Mouse (Mus musculus) limb, embryonic 11.5 days (tissue): ENCODE results near the gene Gss. TPM values are rescaled to one million over a fixed set of nuclear protein-coding genes. Genes with fewer than 3 reads are reported as not detected.
A peak's percentile ranks its signal among the peaks of the same experiment; 100 is the strongest.
"Not testable (repeated sequence)": the region's sequence is repeated elsewhere in the genome, so short reads cannot be mapped to it uniquely, and the experiment has no call there.

ENCODE experiments used
- ATAC-seq: fragments of 200-750 bp; cut with Nextera tagmentation; 2 replicates; pipeline ENCODE4 v1.8.0; 2017; ENCODE audit warnings: low read depth; ENCODE audit not compliant: insufficient number of reproducible peaks, low FRiP score, low TSS enrichment
- DNase-seq: peaks from one replicate; pipeline ENCODE4 v3.0.0-alpha.2; 2015; ENCODE audit warnings: low spot score
- H3K27ac ChIP-seq: fragments of 300-500 bp; sonication (generic); replicated peaks from 2 replicates; pipeline ENCODE4 v1.5.1; 2014; ENCODE audit warnings: low read depth, mild to moderate bottlenecking, low read length
- H3K27me3 ChIP-seq: fragments of 300-500 bp; sonication (generic); 2 replicates; pipeline ENCODE4 v1.6.1; 2014; ENCODE audit warnings: mild to moderate bottlenecking, low read length, mixed read lengths; ENCODE audit not compliant: control insufficient read depth, insufficient read depth
- H3K36me3 ChIP-seq: fragments of 300-500 bp; sonication (generic); 2 replicates; pipeline ENCODE4 v1.6.1; 2014; ENCODE audit warnings: mild to moderate bottlenecking, low read length, moderate library complexity, mixed read lengths; ENCODE audit not compliant: control insufficient read depth, insufficient read depth
- H3K4me1 ChIP-seq: fragments of 300-500 bp; sonication (generic); 2 replicates; pipeline ENCODE4 v1.6.1; 2014; ENCODE audit warnings: low read length, mixed read lengths; ENCODE audit not compliant: control insufficient read depth, insufficient read depth
- H3K4me2 ChIP-seq: fragments of 300-500 bp; sonication (generic); 2 replicates; pipeline ENCODE4 v1.6.1; 2014; ENCODE audit warnings: low read depth, mild to moderate bottlenecking, moderate library complexity; ENCODE audit not compliant: severe bottlenecking
- H3K4me3 ChIP-seq: fragments of 300-500 bp; sonication (generic); 2 replicates; pipeline ENCODE4 v1.5.1; 2014; ENCODE audit warnings: low read depth, low read length
- H3K9ac ChIP-seq: fragments of 300-500 bp; sonication (generic); 2 replicates; pipeline ENCODE4 v1.6.1; 2014; ENCODE audit warnings: mild to moderate bottlenecking, low read length
- H3K9me3 ChIP-seq: fragments of 300-500 bp; sonication (generic); 2 replicates; pipeline ENCODE4 v1.6.1; 2016; ENCODE audit warnings: low read length; ENCODE audit not compliant: control insufficient read depth
- WGBS: fragments of 180-500 bp; shearing (Covaris S2); extraction: QIAGEN DNeasy Blood & Tissue Kit; methylation state at CpG from one replicate; pipeline ENCODE4 v1.1.7; 2014; 5-methylcytosine and 5-hydroxymethylcytosine counted together
- polyA plus RNA-seq: library from polyadenylated mRNA; unstranded; fragments of >200 nt; fragmentation: Nextera tagmentation; extraction: Ambion mirVana; gene quantifications from 2 replicates; pipeline ENCODE4 v1.2.1, GENCODE M21; 2014

Gene Gss
- polyA plus RNA-seq, 1 experiment from 2014 or later, result 24.2 TPM

- H3K9me3 ChIP-seq, result no peaks in the 10 kb centered on the region
- H3K27ac ChIP-seq, result no peak overlapping the region
- H3K9ac ChIP-seq, result no peak overlapping the region
- H3K27me3 ChIP-seq, result no peaks in the 10 kb centered on the region
- H3K4me3 ChIP-seq, result peak overlapping the region; percentile 5; the same call in 1 of the 2 replicates
- WGBS, result 5% methylated on average over 20 of the region's 20 CpGs
- no peaks in the 10 kb centered on the region; the same call in 1 of the 2 replicates for H3K36me3 ChIP-seq
- DNase-seq (peak; percentile 76), ATAC-seq (peak; percentile 76; the same call in 1 of the 2 replicates)
- peaks cover 3% of the 10 kb centered on the region; the same call in 1 of the 2 replicates for H3K4me1 ChIP-seq
- peak overlapping the region; percentile 45 for H3K4me2 ChIP-seq
These were observed 20.7 kb upstream of the Gss start for GRCm38 (mm10) chr2:155613326-155613755.

GRCm38 (mm10) chr2:155611834-155612550 is 19.4 kb upstream of the Gss start:
- DNase-seq (no peak), ATAC-seq (no peak)
- H3K4me2 ChIP-seq, result no peak overlapping the region
- H3K27ac ChIP-seq, result no peak overlapping the region
- H3K27me3 ChIP-seq, result no peaks in the 10 kb centered on the region
- no peak overlapping the region for H3K9ac ChIP-seq
- 87% methylated on average over 9 of the region's 9 CpGs for WGBS
- H3K9me3 ChIP-seq, result no peaks in the 10 kb centered on the region
- H3K36me3 ChIP-seq, result no peaks in the 10 kb centered on the region; the same call in 1 of the 2 replicates
- H3K4me3 ChIP-seq, result no peak overlapping the region
- peaks cover 3% of the 10 kb centered on the region; the same call in 1 of the 2 replicates for H3K4me1 ChIP-seq

- H3K36me3 ChIP-seq, result no peaks in the 10 kb centered on the region; the same call in 1 of the 2 replicates
- DNase-seq (no peak), ATAC-seq (no peak)
- no peak within 1 kb of the TSS for H3K27ac ChIP-seq
- H3K4me1 ChIP-seq, result peaks cover 3% of the 10 kb centered on the region; the same call in 1 of the 2 replicates
- no peak within 1 kb of the TSS for H3K4me2 ChIP-seq
- H3K9ac ChIP-seq, result no peak within 1 kb of the TSS
- 39% methylated on average over 4 of the region's 4 CpGs for WGBS
- H3K4me3 ChIP-seq, result no peak within 1 kb of the TSS
- no peaks in the 10 kb centered on the region for H3K9me3 ChIP-seq
- H3K27me3 ChIP-seq, result no peaks in the 10 kb centered on the region
These were observed 18.4 kb upstream of the Gss start, which contains the start of gene Myh7b for GRCm38 (mm10) chr2:155610978-155611377. Gene Myh7b (plus strand): TSS chr2:155611212.

- Histone ChIP-seq H3K9me3 (no peaks in the 10 kb centered on the region), H3K4me3 (no peak overlapping the region), H3K27me3 (no peaks in the 10 kb centered on the region), H3K27ac (no peak overlapping the region), H3K4me1 (0 out of 2 replicates have a peak, but pooled peaks cover 2% of the 10 kb centered on the region), H3K4me2 (no peak overlapping the region), H3K36me3 (no peaks in the 10 kb centered on the region; the same call in 1 of the 2 replicates), H3K9ac (no peak overlapping the region)
- WGBS, result 88% methylated on average over 4 of the region's 4 CpGs
- DNase-seq, result no peak
- ATAC-seq, result no peak
These were observed 13.8 kb upstream of the Gss start for GRCm38 (mm10) chr2:155606360-155606759.

- not testable (repeated sequence) for H3K27ac ChIP-seq, H3K27me3 ChIP-seq, DNase-seq, H3K4me1 ChIP-seq, H3K4me3 ChIP-seq, ATAC-seq, H3K4me2 ChIP-seq, H3K9me3 ChIP-seq, H3K9ac ChIP-seq, H3K36me3 ChIP-seq
- WGBS, result 77% methylated on average over 4 of the region's 4 CpGs
These were observed 12.6 kb upstream of the Gss start for GRCm38 (mm10) chr2:155605236-155605589.

GRCm38 (mm10) chr2:155604560-155605235 is 12.1 kb upstream of the Gss start:
- ATAC-seq (no peak), DNase-seq (no peak)
- no peak overlapping the region for H3K27ac ChIP-seq
- no peaks in the 10 kb centered on the region for H3K9me3 ChIP-seq
- no peak overlapping the region for H3K4me2 ChIP-seq
- H3K36me3 ChIP-seq, result no peaks in the 10 kb centered on the region
- H3K4me3 ChIP-seq, result no peak overlapping the region
- no peak overlapping the region for H3K9ac ChIP-seq
- WGBS, result 38% methylated on average over 10 of the region's 10 CpGs
- 0 out of 2 replicates have a peak, but pooled peaks cover 2% of the 10 kb centered on the region for H3K4me1 ChIP-seq
- H3K27me3 ChIP-seq, result no peaks in the 10 kb centered on the region

- Histone ChIP-seq H3K9me3 (no peaks in the 10 kb centered on the region), H3K27me3 (no peaks in the 10 kb centered on the region), H3K27ac (no peak overlapping the region), H3K36me3 (no peaks in the 10 kb centered on the region), H3K4me3 (no peak overlapping the region), H3K9ac (no peak overlapping the region), H3K4me1 (0 out of 2 replicates have a peak, but pooled peaks cover 2% of the 10 kb centered on the region), H3K4me2 (no peak overlapping the region)
- DNase-seq (no peak), ATAC-seq (no peak)
- WGBS, result 88% methylated on average over 3 of the region's 3 CpGs
These were observed 11.1 kb upstream of the Gss start for GRCm38 (mm10) chr2:155603707-155604106.

- no peaks in the 10 kb centered on the region for H3K9me3 ChIP-seq
- 84% methylated on average over 6 of the region's 6 CpGs for WGBS
- H3K4me2 ChIP-seq, result no peak overlapping the region
- no peak overlapping the region for H3K9ac ChIP-seq
- H3K36me3 ChIP-seq, result no peaks in the 10 kb centered on the region
- DNase-seq, result no peak
- no peak for ATAC-seq
- no peaks in the 10 kb centered on the region for H3K27me3 ChIP-seq
- H3K4me1 ChIP-seq, result no peaks in the 10 kb centered on the region; the same call in 1 of the 2 replicates
- no peak overlapping the region for H3K4me3 ChIP-seq
- H3K27ac ChIP-seq, result no peak overlapping the region
These were observed 2.9 kb upstream of the Gss start for GRCm38 (mm10) chr2:155595516-155595915.
